Comparison of ENCODE assay signal across 26 mouse cellular contexts in genomic region chr11:88833099-88833498, GRCm38 (mm10). TPM values are rescaled to one million over a fixed set of nuclear protein-coding genes. Genes with fewer than 3 reads are reported as not detected.
A peak's percentile ranks its signal among the peaks of the same experiment; 100 is the strongest.
DNase-seq lines count a peak whose midpoint lies in the region; ATAC-seq lines count a peak whose summit lies in the region.
"Had no signal": no experiment of that assay in that cellular context is flagged by ENCODE, and none has a peak within 500 bp of the region (broad histone marks: within the 10 kb centered on the region; RNA-seq: fewer than 3 reads in every experiment).

No protein-coding gene starts in this region.

- H3K4me3 ChIP-seq in hindbrain, embryonic 16.5 days (ENCODE audit: low read length) = no peak overlapping the region
- H3K4me3 ChIP-seq in hindbrain, embryonic 12.5 days = no peak overlapping the region
- H3K4me3 ChIP-seq in lung, embryonic 15.5 days = no peak overlapping the region
- no peak overlapping the region for H3K4me3 ChIP-seq in embryonic facial prominence, embryonic 15.5 days (replicated peaks)
- H3K4me3 ChIP-seq in stomach, embryonic 15.5 days (replicated peaks) = no peak overlapping the region
- H3K4me3 ChIP-seq in forebrain, embryonic 14.5 days (ENCODE audit: low read depth, low read length) = no peak overlapping the region
- H3K4me3 ChIP-seq: forebrain, embryonic 13.5 days; heart, embryonic 15.5 days; left cerebral cortex, adult 2 months; liver, embryonic 15.5 days; midbrain, embryonic 15.5 days; neural tube, embryonic 12.5 days had no signal

- no peak for DNase-seq in lung, postnatal 10 days
- DNase-seq in forebrain, embryonic 14.5 days (ENCODE audit: low spot score) = no peak
- DNase-seq: adrenal gland, postnatal 14 days; cerebellum, adult 2 months; cerebellum, postnatal 25 days; embryo, embryonic 11 days; heart, postnatal 36 days; kidney, adult 18-20 months; kidney, postnatal 10 days; liver; right cerebral cortex, postnatal 14 days; thymus, adult 18-20 months; thymus, postnatal 36 days had no signal

- no peak overlapping the region for H3K9ac ChIP-seq in hindbrain, embryonic 16.5 days (ENCODE audit: low read depth, low read length)
- H3K9ac ChIP-seq in hindbrain, embryonic 12.5 days = no peak overlapping the region
- no peak overlapping the region for H3K9ac ChIP-seq in lung, embryonic 15.5 days
- no peak overlapping the region for H3K9ac ChIP-seq in embryonic facial prominence, embryonic 15.5 days
- no peak overlapping the region for H3K9ac ChIP-seq in stomach, embryonic 15.5 days
- no peak overlapping the region for H3K9ac ChIP-seq in forebrain, embryonic 14.5 days (ENCODE audit: low read length)
- H3K9ac ChIP-seq: forebrain, embryonic 13.5 days; heart, embryonic 15.5 days; liver, embryonic 15.5 days; midbrain, embryonic 15.5 days; neural tube, embryonic 12.5 days had no signal

- peaks cover 26% of the 10 kb centered on the region for H3K36me3 ChIP-seq in hindbrain, embryonic 16.5 days (ENCODE audit: control insufficient read depth, insufficient read depth, low read length)
- H3K36me3 ChIP-seq in hindbrain, embryonic 12.5 days = peaks cover 67% of the 10 kb centered on the region
- H3K36me3 ChIP-seq in lung, embryonic 15.5 days = peaks cover 38% of the 10 kb centered on the region
- peaks cover 57% of the 10 kb centered on the region for H3K36me3 ChIP-seq in embryonic facial prominence, embryonic 15.5 days
- H3K36me3 ChIP-seq in stomach, embryonic 15.5 days = peaks cover 37% of the 10 kb centered on the region
- peaks cover 60% of the 10 kb centered on the region for H3K36me3 ChIP-seq in forebrain, embryonic 14.5 days (ENCODE audit: control insufficient read depth, insufficient read depth, low read length)

- no peaks in the 10 kb centered on the region for H3K9me3 ChIP-seq in hindbrain, embryonic 16.5 days (ENCODE audit: control insufficient read depth, low read length)
- H3K9me3 ChIP-seq in hindbrain, embryonic 12.5 days (replicated peaks) = no peaks in the 10 kb centered on the region
- no peaks in the 10 kb centered on the region for H3K9me3 ChIP-seq in lung, embryonic 15.5 days
- no peaks in the 10 kb centered on the region for H3K9me3 ChIP-seq in embryonic facial prominence, embryonic 15.5 days (replicated peaks)
- no peaks in the 10 kb centered on the region for H3K9me3 ChIP-seq in stomach, embryonic 15.5 days
- H3K9me3 ChIP-seq in forebrain, embryonic 14.5 days (replicated peaks; ENCODE audit: control insufficient read depth, low read length) = no peaks in the 10 kb centered on the region
- H3K9me3 ChIP-seq: forebrain, embryonic 13.5 days; heart, embryonic 15.5 days; liver, embryonic 15.5 days; midbrain, embryonic 15.5 days; neural tube, embryonic 12.5 days had no signal

- H3K4me2 ChIP-seq in hindbrain, embryonic 16.5 days (ENCODE audit: low read length) = no peak overlapping the region
- no peak overlapping the region for H3K4me2 ChIP-seq in hindbrain, embryonic 12.5 days (replicated peaks)
- no peak overlapping the region for H3K4me2 ChIP-seq in lung, embryonic 15.5 days
- H3K4me2 ChIP-seq in embryonic facial prominence, embryonic 15.5 days (replicated peaks) = no peak overlapping the region
- H3K4me2 ChIP-seq in stomach, embryonic 15.5 days = no peak overlapping the region
- H3K4me2 ChIP-seq in forebrain, embryonic 14.5 days (ENCODE audit: low read length) = no peak overlapping the region
- H3K4me2 ChIP-seq: forebrain, embryonic 13.5 days; heart, embryonic 15.5 days; liver, embryonic 15.5 days; midbrain, embryonic 15.5 days; neural tube, embryonic 12.5 days had no signal

- ATAC-seq in hindbrain, embryonic 16.5 days = 0 out of 2 replicates have a peak, but pooled peaks have one; percentile 45
- no peak; the same call in 1 of the 2 replicates for ATAC-seq in hindbrain, embryonic 12.5 days (ENCODE audit: low FRiP score)
- peak; percentile 40; the same call in 1 of the 2 replicates for ATAC-seq in lung, embryonic 15.5 days (ENCODE audit: borderline replicate concordance, extremely low read depth, low FRiP score, low TSS enrichment)
- 0 out of 2 replicates have a peak, but pooled peaks have one; percentile 54 for ATAC-seq in embryonic facial prominence, embryonic 15.5 days (ENCODE audit: insufficient number of reproducible peaks, low FRiP score, low TSS enrichment, low read depth)
- ATAC-seq in stomach, embryonic 15.5 days (ENCODE audit: insufficient read depth, low FRiP score, low read depth) = peak; percentile 90
- no peak for ATAC-seq in forebrain, embryonic 14.5 days
- ATAC-seq: activated CD4-positive, CD25-positive, alpha-beta regulatory T cell, adult 4 months; forebrain, embryonic 13.5 days; midbrain, embryonic 15.5 days had no signal

- H3K27ac ChIP-seq in hindbrain, embryonic 16.5 days (ENCODE audit: low read depth, low read length) = no peak overlapping the region
- H3K27ac ChIP-seq in hindbrain, embryonic 12.5 days = no peak overlapping the region
- no peak overlapping the region for H3K27ac ChIP-seq in lung, embryonic 15.5 days
- H3K27ac ChIP-seq in embryonic facial prominence, embryonic 15.5 days (replicated peaks) = no peak overlapping the region
- H3K27ac ChIP-seq in stomach, embryonic 15.5 days = 0 out of 2 replicates have a peak overlapping the region, but pooled peaks have one; percentile 37
- no peak overlapping the region for H3K27ac ChIP-seq in forebrain, embryonic 14.5 days (ENCODE audit: low read depth, low read length)
- H3K27ac ChIP-seq: forebrain, embryonic 13.5 days; heart, embryonic 15.5 days; left cerebral cortex, adult 2 months; liver, embryonic 15.5 days; macrophage; midbrain, embryonic 15.5 days; neural tube, embryonic 12.5 days had no signal

- no peaks in the 10 kb centered on the region for H3K4me1 ChIP-seq in hindbrain, embryonic 16.5 days (ENCODE audit: control insufficient read depth, insufficient read depth, low read depth, low read length)
- no peaks in the 10 kb centered on the region for H3K4me1 ChIP-seq in hindbrain, embryonic 12.5 days
- no peaks in the 10 kb centered on the region for H3K4me1 ChIP-seq in lung, embryonic 15.5 days
- H3K4me1 ChIP-seq in embryonic facial prominence, embryonic 15.5 days = no peaks in the 10 kb centered on the region
- no peaks in the 10 kb centered on the region for H3K4me1 ChIP-seq in stomach, embryonic 15.5 days
- H3K4me1 ChIP-seq in forebrain, embryonic 14.5 days (ENCODE audit: control insufficient read depth, insufficient read depth, low read length) = no peaks in the 10 kb centered on the region
- H3K4me1 ChIP-seq: forebrain, embryonic 13.5 days; heart, embryonic 15.5 days; liver, embryonic 15.5 days; midbrain, embryonic 15.5 days; neural tube, embryonic 12.5 days had no signal

- 74% methylated on average over 4 of the region's 4 CpGs for WGBS in hindbrain, embryonic 16.5 days
- 80% methylated on average over 4 of the region's 4 CpGs for WGBS in hindbrain, embryonic 12.5 days
- 56% methylated on average over 4 of the region's 4 CpGs for WGBS in lung, embryonic 15.5 days
- 62% methylated on average over 4 of the region's 4 CpGs for WGBS in embryonic facial prominence, embryonic 15.5 days
- 51% methylated on average over 4 of the region's 4 CpGs for WGBS in stomach, embryonic 15.5 days
- 88% methylated on average over 4 of the region's 4 CpGs for WGBS in forebrain, embryonic 14.5 days

- no peaks in the 10 kb centered on the region; the same call in 1 of the 2 replicates for H3K27me3 ChIP-seq in hindbrain, embryonic 16.5 days (replicated peaks; ENCODE audit: control insufficient read depth, insufficient read depth, low read length)
- no peaks in the 10 kb centered on the region for H3K27me3 ChIP-seq in hindbrain, embryonic 12.5 days
- no peaks in the 10 kb centered on the region for H3K27me3 ChIP-seq in lung, embryonic 15.5 days
- no peaks in the 10 kb centered on the region for H3K27me3 ChIP-seq in embryonic facial prominence, embryonic 15.5 days
- no peaks in the 10 kb centered on the region for H3K27me3 ChIP-seq in stomach, embryonic 15.5 days (replicated peaks)
- H3K27me3 ChIP-seq in forebrain, embryonic 14.5 days (replicated peaks; ENCODE audit: control insufficient read depth, insufficient read depth, low read length) = no peaks in the 10 kb centered on the region
- H3K27me3 ChIP-seq: forebrain, embryonic 13.5 days; heart, embryonic 15.5 days; liver, embryonic 15.5 days; midbrain, embryonic 15.5 days; neural tube, embryonic 12.5 days had no signal

RNA-seq across cellular contexts. Expression of gene Akap1, which starts 31.3 kb away (rescaled TPM):
- polyA plus RNA-seq in hindbrain, embryonic 16.5 days (2015; fragmentation: Nextera tagmentation; extraction: Ambion mirVana) = 28.5 and 33.2 TPM in 2 replicates
- polyA plus RNA-seq in hindbrain, embryonic 12.5 days (2016; fragmentation: Nextera tagmentation; extraction: Ambion mirVana) = 21.8 and 22.3 TPM in 2 replicates
- polyA plus RNA-seq in lung, embryonic 15.5 days (2015; fragmentation: Nextera tagmentation; extraction: Ambion mirVana) = 18.3 and 18.8 TPM in 2 replicates
- polyA plus RNA-seq in embryonic facial prominence, embryonic 15.5 days (2015; fragmentation: Nextera tagmentation; extraction: Ambion mirVana) = 20.2 and 20.9 TPM in 2 replicates
- polyA plus RNA-seq in stomach, embryonic 15.5 days (2015; fragmentation: Nextera tagmentation; extraction: Ambion mirVana) = 23.5 and 24.6 TPM in 2 replicates
- 18.7 and 27.7 TPM in 2 replicates for polyA plus RNA-seq in forebrain, embryonic 14.5 days (2014; fragmentation: Nextera tagmentation; extraction: Ambion mirVana)

Comparison
In these comparisons a context has a peak if more than half of its experiments do, and no peak if none do; other contexts are left out.
1. ATAC-seq: peak in hindbrain, embryonic 16.5 days (single experiment), lung, embryonic 15.5 days (single experiment), embryonic facial prominence, embryonic 15.5 days (single experiment) and stomach, embryonic 15.5 days (single experiment); none in hindbrain, embryonic 12.5 days (single experiment) and forebrain, embryonic 14.5 days (single experiment).